In genomic region chr10:112163168-112163766, GRCm38 (mm10) we compare ENCODE assay signal across 9 mouse cellular contexts. TPM values are rescaled to one million over a fixed set of nuclear protein-coding genes. Genes with fewer than 3 reads are reported as not detected.
DNase-seq lines count a peak whose midpoint lies in the region; ATAC-seq and TF ChIP-seq lines count a peak whose summit lies in the region.
"Had no signal": no experiment of that assay in that cellular context is flagged by ENCODE, and none has a peak within 500 bp of the region (broad histone marks: within the 10 kb centered on the region; RNA-seq: fewer than 3 reads in every experiment).

Caps2 (plus strand) TSS chr10:112163621.

- TF ChIP-seq CTCF in heart, adult 2 months (IDR thresholded peaks at IDR 0.05), result no peak
- TF ChIP-seq CTCF in brain, embryonic 14.5 days (IDR thresholded peaks at IDR 0.05; ENCODE audit: borderline replicate concordance, extremely low read depth, insufficient read depth, insufficient read length), result no peak
- no peak for TF ChIP-seq CTCF in hindbrain, postnatal 0 days (IDR thresholded peaks at IDR 0.05; ENCODE audit: low read depth)
- TF ChIP-seq CTCF in lung, adult 2 months (IDR thresholded peaks at IDR 0.05; ENCODE audit: insufficient read depth, low read length), result no peak

- H3K4me2 ChIP-seq in heart, embryonic 16.5 days (ENCODE audit: low read depth, low read length), result peak within 1 kb of the TSS; percentile 51
- 0 out of 2 replicates have a peak within 1 kb of the TSS, but pooled peaks have one; percentile 28 for H3K4me2 ChIP-seq in hindbrain, postnatal 0 days (ENCODE audit: low read depth, low read length)

- no peak within 1 kb of the TSS for H3K27ac ChIP-seq in heart, embryonic 16.5 days (ENCODE audit: low read length)
- no peak within 1 kb of the TSS for H3K27ac ChIP-seq in heart, adult 2 months
- H3K27ac ChIP-seq in hindbrain, postnatal 0 days, result peak within 1 kb of the TSS; percentile 45; the same call in 1 of the 2 replicates
- H3K27ac ChIP-seq: liver, embryonic 14.5 days had no signal

- H3K9me3 ChIP-seq in heart, embryonic 16.5 days (replicated peaks; ENCODE audit: control insufficient read depth, low read length), result no peaks in the 10 kb centered on the region
- no peaks in the 10 kb centered on the region for H3K9me3 ChIP-seq in hindbrain, postnatal 0 days (ENCODE audit: low read length)

- WGBS in heart, embryonic 16.5 days, result 37% methylated on average over 4 of the region's 4 CpGs
- 35% methylated on average over 4 of the region's 4 CpGs for WGBS in heart, adult 2 months
- WGBS in hindbrain, postnatal 0 days, result 24% methylated on average over 4 of the region's 4 CpGs
- 26% methylated on average over 4 of the region's 4 CpGs for WGBS in lung, adult 2 months

- no peak for TF ChIP-seq EP300 in heart, adult 2 months (IDR thresholded peaks at IDR 0.05; ENCODE audit: insufficient read depth, low read depth, low read length)

- TF ChIP-seq POLR2A in heart, adult 2 months (IDR thresholded peaks at IDR 0.05; ENCODE audit: insufficient read depth, low read depth, low read length), result no peak
- no peak for TF ChIP-seq POLR2A in brain, embryonic 14.5 days (IDR thresholded peaks at IDR 0.05; ENCODE audit: borderline replicate concordance, extremely low read depth, insufficient read depth, insufficient read length, poor library complexity, severe bottlenecking)
- no peak for TF ChIP-seq POLR2A in lung, adult 2 months (IDR thresholded peaks at IDR 0.05; ENCODE audit: borderline replicate concordance, extremely low read depth, low read depth, low read length)

- peak; percentile 55; the same call in 1 of the 2 replicates for ATAC-seq in heart, embryonic 16.5 days (replicated peaks; ENCODE audit: extremely low read depth, insufficient read depth, low FRiP score)
- peak; percentile 81 for ATAC-seq in hindbrain, postnatal 0 days

- no peaks in the 10 kb centered on the region for H3K79me2 ChIP-seq in heart, adult 2 months (replicated peaks; ENCODE audit: control insufficient read depth, insufficient read depth, low read length)

- H3K36me3 ChIP-seq in heart, embryonic 16.5 days (ENCODE audit: control insufficient read depth, insufficient read depth), result no peaks in the 10 kb centered on the region
- H3K36me3 ChIP-seq in heart, adult 2 months (ENCODE audit: control insufficient read depth, insufficient read depth, low read length), result no peaks in the 10 kb centered on the region
- no peaks in the 10 kb centered on the region for H3K36me3 ChIP-seq in hindbrain, postnatal 0 days (ENCODE audit: insufficient read depth, low read length)

- H3K4me3 ChIP-seq in heart, embryonic 16.5 days (ENCODE audit: low read length), result peak within 1 kb of the TSS; percentile 31
- no peak within 1 kb of the TSS for H3K4me3 ChIP-seq in heart, adult 2 months
- no peak within 1 kb of the TSS for H3K4me3 ChIP-seq in hindbrain, postnatal 0 days (ENCODE audit: low read length)
- H3K4me3 ChIP-seq in lung, adult 2 months (replicated peaks; ENCODE audit: extremely low read depth, low read depth, low read length), result no peak within 1 kb of the TSS

- intact Hi-C loops in heart, adult 2 months (cut with DNase I), result loop anchor here (10.0 kb wide), 1 partner anchor 108 kb away; no protein-coding TSS in a partner anchor

- DNase-seq in heart, adult 2 months, result no peak
- DNase-seq in brain, embryonic 14.5 days (ENCODE audit: low read depth), result peak; percentile 81
- DNase-seq in hindbrain, postnatal 0 days (ENCODE audit: low spot score), result peak; percentile 81
- DNase-seq in lung, adult 2 months, result peak; percentile 9
- peak; percentile 12 for DNase-seq in ovary, postnatal 36 days (ENCODE audit: low spot score)
- DNase-seq in spleen, postnatal 14 days (ENCODE audit: low spot score in 2 of 2), result no peak
- no peak for DNase-seq in left cerebral cortex, adult 18-20 months (ENCODE audit: low spot score in 2 of 2)

- no peak within 1 kb of the TSS for H3K9ac ChIP-seq in heart, embryonic 16.5 days (ENCODE audit: low read length)
- H3K9ac ChIP-seq in heart, adult 2 months (ENCODE audit: low read depth, low read length), result no peak within 1 kb of the TSS
- H3K9ac ChIP-seq in hindbrain, postnatal 0 days (replicated peaks; ENCODE audit: low read length), result no peak within 1 kb of the TSS
- H3K9ac ChIP-seq: liver, embryonic 14.5 days had no signal

- H3K27me3 ChIP-seq in heart, embryonic 16.5 days (ENCODE audit: control insufficient read depth, insufficient read depth, low read length), result no peaks in the 10 kb centered on the region
- no peaks in the 10 kb centered on the region for H3K27me3 ChIP-seq in heart, adult 2 months (ENCODE audit: control insufficient read depth, insufficient read depth, low read length)
- no peaks in the 10 kb centered on the region for H3K27me3 ChIP-seq in hindbrain, postnatal 0 days (ENCODE audit: insufficient read depth, low read length)

- H3K4me1 ChIP-seq in heart, embryonic 16.5 days (ENCODE audit: control insufficient read depth, insufficient read depth, low read length), result no peaks in the 10 kb centered on the region
- H3K4me1 ChIP-seq in heart, adult 2 months (ENCODE audit: control insufficient read depth, insufficient read depth, low read length), result no peaks in the 10 kb centered on the region
- H3K4me1 ChIP-seq in hindbrain, postnatal 0 days (ENCODE audit: insufficient read depth, low read length), result no peaks in the 10 kb centered on the region
- H3K4me1 ChIP-seq in lung, adult 2 months (ENCODE audit: control insufficient read depth, insufficient read depth, low read length), result no peaks in the 10 kb centered on the region

RNA-seq across cellular contexts. Expression of gene Caps2, which starts in this region (rescaled TPM):
- 0.18 and 0.21 TPM in 2 replicates for polyA plus RNA-seq in heart, embryonic 16.5 days (2015; fragmentation: Nextera tagmentation; extraction: Ambion mirVana)
- not detected for total RNA-seq in heart, adult 2 months (2021)
- not detected in 2 replicates for polyA plus RNA-seq in heart, adult 2 months (2012; rRNA removed)
- polyA plus RNA-seq in brain, embryonic 14.5 days (2012; rRNA removed), result 0.32 and 0.53 TPM in 2 replicates
- 0.37 TPM in 1 of 2 replicates, not detected in the other for total RNA-seq in hindbrain, postnatal 0 days (2014; rRNA removed)
- polyA plus RNA-seq in hindbrain, postnatal 0 days (2015; fragmentation: Nextera tagmentation; extraction: Ambion mirVana), result 0.55 and 0.64 TPM in 2 replicates
- 0.10 and 0.37 TPM in 2 replicates for polyA plus RNA-seq in lung, adult 2 months (2012; rRNA removed)
- total RNA-seq in left cerebral cortex, adult 18-20 months (2021), result under 1 TPM in 1 of 2 experiments, not detected in 1; 0.16 TPM
- polyA plus RNA-seq: liver, embryonic 14.5 days had no signal

Comparison
In these comparisons a context has a peak if more than half of its experiments do, and no peak if none do; other contexts are left out.
1. Peak in ATAC-seq, H3K4me3 ChIP-seq and H3K4me2 ChIP-seq in heart, embryonic 16.5 days; RNA of the gene not detected or under 1 TPM.
2. Peak in DNase-seq in brain, embryonic 14.5 days; RNA of the gene not detected or under 1 TPM.
3. Peak in DNase-seq, ATAC-seq, H3K27ac ChIP-seq and H3K4me2 ChIP-seq in hindbrain, postnatal 0 days; RNA of the gene not detected or under 1 TPM.
4. Peak in DNase-seq in lung, adult 2 months; RNA of the gene not detected or under 1 TPM.